In the genomic region with DNA sequence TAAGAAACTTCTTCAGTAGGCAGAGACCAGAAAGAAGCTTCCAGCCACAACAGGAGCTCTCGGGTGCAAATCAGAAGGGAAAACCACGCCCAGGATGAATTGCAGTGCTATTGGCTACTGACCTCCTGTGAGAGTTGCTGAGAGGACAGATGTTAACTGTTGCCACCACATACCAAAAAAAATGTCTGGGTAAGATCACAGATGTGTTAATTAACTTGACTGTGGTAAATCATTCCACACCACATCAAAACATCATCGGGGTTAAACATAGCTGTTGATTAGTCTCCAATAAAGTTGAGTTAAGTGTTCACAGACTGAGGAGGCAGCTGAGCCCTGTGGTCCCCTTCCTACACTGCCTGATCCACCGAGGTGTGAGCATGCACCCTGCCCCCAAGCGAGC, we compare ENCODE assay signal across 27 mouse cellular contexts.
DNase-seq lines count a peak whose midpoint lies in the region; ATAC-seq and TF ChIP-seq lines count a peak whose summit lies in the region.
"Had no signal": no experiment of that assay in that cellular context is flagged by ENCODE, and none has a peak within 500 bp of the region (broad histone marks: within the 10 kb centered on the region; RNA-seq: fewer than 3 reads in every experiment).

No protein-coding gene starts in this region.

- no peaks in the 10 kb centered on the region for H3K4me1 ChIP-seq in lung, embryonic 14.5 days (ENCODE audit: insufficient read depth)
- H3K4me1 ChIP-seq in lung, adult 2 months (ENCODE audit: control insufficient read depth, insufficient read depth, low read length), result no peaks in the 10 kb centered on the region
- H3K4me1 ChIP-seq: heart, embryonic 13.5 days; limb, embryonic 15.5 days; liver, embryonic 13.5 days; midbrain, embryonic 13.5 days had no signal

- H3K4me3 ChIP-seq in lung, embryonic 14.5 days (ENCODE audit: low read depth, low read length), result no peak overlapping the region
- H3K4me3 ChIP-seq in lung, adult 2 months (replicated peaks; ENCODE audit: extremely low read depth, low read depth, low read length), result no peak overlapping the region
- H3K4me3 ChIP-seq in layer of hippocampus, adult 2 months, result no peak overlapping the region
- H3K4me3 ChIP-seq: embryonic facial prominence, embryonic 13.5 days; heart, adult 2 months; heart, embryonic 13.5 days; left cerebral cortex, adult 2 months; limb, embryonic 15.5 days; liver, embryonic 13.5 days; midbrain, embryonic 13.5 days had no signal

- no peaks in the 10 kb centered on the region for H3K27me3 ChIP-seq in lung, embryonic 14.5 days (ENCODE audit: insufficient read depth, low read length)
- H3K27me3 ChIP-seq: embryonic facial prominence, embryonic 13.5 days; liver, embryonic 13.5 days; midbrain, embryonic 13.5 days had no signal

- no peak for TF ChIP-seq POLR2A in lung, adult 2 months (IDR thresholded peaks at IDR 0.05; ENCODE audit: borderline replicate concordance, extremely low read depth, low read depth, low read length)

- no peak for TF ChIP-seq CTCF in lung, embryonic 14.5 days (IDR thresholded peaks at IDR 0.05; ENCODE audit: low read depth)
- no peak for TF ChIP-seq CTCF in lung, adult 2 months (IDR thresholded peaks at IDR 0.05; ENCODE audit: insufficient read depth, low read length)
- TF ChIP-seq CTCF in layer of hippocampus, adult 2 months (conservative IDR thresholded peaks at IDR 0.05), result no peak

- ATAC-seq in lung, embryonic 14.5 days (ENCODE audit: insufficient read depth), result peak; percentile 75; the same call in 1 of the 2 replicates
- ATAC-seq: forebrain, embryonic 16.5 days; inflammation-experienced regulatory T-cells, adult 6 months; midbrain, embryonic 13.5 days had no signal

- H3K27ac ChIP-seq in lung, embryonic 14.5 days (ENCODE audit: low read depth), result no peak overlapping the region
- no peak overlapping the region for H3K27ac ChIP-seq in layer of hippocampus, adult 2 months
- H3K27ac ChIP-seq: embryonic facial prominence, embryonic 13.5 days; heart, adult 2 months; heart, embryonic 13.5 days; hindbrain, embryonic 14.5 days; left cerebral cortex, adult 2 months; limb, embryonic 15.5 days; liver, embryonic 13.5 days; macrophage; midbrain, embryonic 13.5 days had no signal

- H3K4me2 ChIP-seq in lung, embryonic 14.5 days, result no peak overlapping the region; the same call in 1 of the 2 replicates
- H3K4me2 ChIP-seq: embryonic facial prominence, embryonic 13.5 days; heart, embryonic 13.5 days; hindbrain, embryonic 14.5 days; limb, embryonic 15.5 days; liver, embryonic 13.5 days; midbrain, embryonic 13.5 days had no signal

- DNase-seq in embryo, embryonic 10.5 days (ENCODE audit: low spot score), result peak; percentile 41
- DNase-seq in embryo, embryonic 11 days, result no peak
- peak; percentile 81 for DNase-seq in lung, embryonic 14.5 days
- no peak for DNase-seq in lung, adult 2 months
- DNase-seq in ES-CJ7 (ENCODE audit: low read depth, low spot score), result peak; percentile 8
- DNase-seq in lung, postnatal 10 days, result peak; percentile 30
- DNase-seq in layer of hippocampus, adult 2 months (ENCODE audit: low spot score in 2 of 2), result no peak
- no peak for DNase-seq in urinary bladder, postnatal 14 days (ENCODE audit: low spot score)
- DNase-seq: adrenal gland, adult 2 months; adrenal gland, postnatal 36 days; cerebellum, adult 18-20 months; cerebellum, postnatal 14 days; heart, adult 2 months; heart, postnatal 10 days; kidney, adult 11 months; kidney, postnatal 10 days; liver, embryonic 13.5 days; right cerebral cortex, postnatal 14 days had no signal

- no peak overlapping the region for H3K9ac ChIP-seq in lung, embryonic 14.5 days
- H3K9ac ChIP-seq: embryonic facial prominence, embryonic 13.5 days; heart, embryonic 13.5 days; hindbrain, embryonic 14.5 days; limb, embryonic 15.5 days; liver, embryonic 13.5 days; midbrain, embryonic 13.5 days had no signal

- no peaks in the 10 kb centered on the region for H3K36me3 ChIP-seq in lung, embryonic 14.5 days (ENCODE audit: insufficient read depth)
- H3K36me3 ChIP-seq: embryonic facial prominence, embryonic 13.5 days; heart, embryonic 13.5 days; limb, embryonic 15.5 days; liver, embryonic 13.5 days; midbrain, embryonic 13.5 days had no signal

- no peaks in the 10 kb centered on the region for H3K9me3 ChIP-seq in lung, embryonic 14.5 days (ENCODE audit: low read depth, low read length)
- H3K9me3 ChIP-seq: embryonic facial prominence, embryonic 13.5 days; heart, embryonic 13.5 days; limb, embryonic 15.5 days; liver, embryonic 13.5 days; midbrain, embryonic 13.5 days had no signal

- WGBS in lung, embryonic 14.5 days, result 11% methylated on average over 5 of the region's 5 CpGs
- 12% methylated on average over 5 of the region's 5 CpGs for WGBS in lung, adult 2 months

Comparison
In these comparisons a context has a peak if more than half of its experiments do, and no peak if none do; other contexts are left out.
1. DNase-seq: peak in embryo, embryonic 10.5 days (single experiment), lung, embryonic 14.5 days (single experiment), ES-CJ7 (single experiment) and lung, postnatal 10 days (single experiment); none in embryo, embryonic 11 days (single experiment), lung, adult 2 months (single experiment), layer of hippocampus, adult 2 months (0 of 2) and urinary bladder, postnatal 14 days (single experiment).